Mouse (Mus musculus) embryo, embryonic 11 days (tissue): ENCODE measurements around the gene Tmem235.
A peak's percentile ranks its signal among the peaks of the same experiment; 100 is the strongest.
"Not testable (repeated sequence)": the region's sequence is repeated elsewhere in the genome, so short reads cannot be mapped to it uniquely, and the experiment has no call there.

ENCODE experiments used
- DNase-seq: peaks from one replicate; pipeline ENCODE4 v3.0.0-alpha.2; 2015

Tmem235 gene

DNA sequence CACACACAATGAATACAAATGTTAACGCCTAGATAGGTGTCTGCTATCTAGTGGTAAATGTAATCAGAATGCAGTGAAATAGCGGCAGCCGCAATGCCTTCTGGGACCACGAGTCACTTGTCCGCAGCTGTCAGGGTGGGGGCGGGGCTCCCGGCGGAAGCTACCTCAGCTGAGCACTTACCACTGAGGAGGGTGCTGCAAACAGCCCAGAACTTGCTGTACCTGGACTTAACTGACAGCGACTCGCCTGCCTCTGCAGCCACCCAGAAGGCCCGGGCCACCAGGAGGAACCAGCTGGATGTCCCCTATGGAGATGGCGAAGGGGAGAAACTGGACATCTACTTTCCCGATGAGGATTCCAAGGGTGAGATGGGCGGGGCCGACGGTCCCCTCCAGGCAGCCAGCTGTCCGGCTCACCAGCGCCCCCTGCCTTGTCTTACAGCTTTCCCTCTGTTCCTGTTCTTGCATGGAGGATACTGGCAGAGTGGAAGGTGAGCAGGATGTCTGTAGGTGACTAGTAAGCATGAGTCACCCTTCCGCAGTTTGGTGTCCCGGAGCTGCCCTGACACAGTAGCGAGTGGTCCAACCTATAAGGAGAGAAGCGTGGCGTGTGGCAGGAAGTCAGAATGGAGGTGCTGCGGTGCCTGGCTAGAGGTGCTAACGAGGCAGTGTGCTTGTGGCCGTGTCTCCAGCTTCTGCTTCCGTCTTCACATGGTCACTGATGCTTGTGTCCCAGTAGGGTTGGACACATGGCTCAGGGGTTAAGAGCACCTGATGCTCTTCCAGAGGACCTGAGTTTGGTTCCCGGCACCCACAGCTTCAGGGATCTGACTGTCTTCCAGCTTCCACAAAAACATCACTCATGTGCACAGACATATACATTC is 28.2 kb upstream of the Tmem235 start:
- DNase-seq: peak; percentile 86

GRCm38 (mm10) chr11:117833509-117833908 is 27.0 kb upstream of the Tmem235 start:
- not testable (repeated sequence) for DNase-seq

DNA sequence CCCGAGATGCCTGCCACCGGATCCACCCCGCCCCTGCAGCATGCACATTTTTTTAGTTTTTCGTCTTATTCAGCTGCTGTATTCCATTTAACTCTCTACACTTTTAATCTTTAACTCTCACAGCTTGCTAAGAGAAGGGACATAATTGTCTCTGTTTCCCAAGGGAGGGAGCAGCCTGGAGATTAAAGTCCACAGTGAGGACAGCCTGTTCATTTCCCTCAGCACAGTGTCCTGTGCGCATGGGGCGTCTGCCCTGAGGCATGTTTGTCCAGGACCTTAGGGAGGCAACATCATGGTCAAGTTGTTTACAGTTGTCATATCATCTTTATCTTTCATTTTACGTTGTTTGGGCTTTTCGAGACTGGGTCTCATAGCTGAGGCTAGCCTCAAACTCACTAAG is 26.5 kb upstream of the Tmem235 start:
- DNase-seq: no peak

GRCm38 (mm10) chr11:117836306-117836705 is 24.2 kb upstream of the Tmem235 start:
- peak; percentile 37 for DNase-seq

DNA sequence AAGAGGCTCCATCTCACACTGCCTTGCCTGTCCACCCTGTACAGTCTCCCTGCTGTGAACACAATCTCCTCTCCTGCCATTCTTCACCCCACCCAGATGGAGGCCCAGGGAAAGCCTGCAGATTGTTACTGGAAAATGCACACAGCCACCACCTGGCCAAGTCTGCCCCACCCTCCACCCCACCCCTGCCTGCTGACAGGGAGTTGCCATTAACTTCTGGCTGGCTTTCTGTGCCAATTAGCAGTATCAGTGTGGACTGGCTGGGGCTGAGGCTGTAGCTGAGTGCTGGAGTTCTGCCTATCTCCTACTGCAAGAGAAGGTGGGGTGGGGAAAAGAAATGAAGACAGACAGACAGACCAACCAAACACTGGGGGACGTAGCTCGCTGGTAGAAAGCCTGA is 22.0 kb upstream of the Tmem235 start:
- DNase-seq: no peak

- no peak for DNase-seq
Observed at GRCm38 (mm10) chr11:117839021-117839420, 21.5 kb upstream of the Tmem235 start.

GRCm38 (mm10) chr11:117840910-117841309 is 19.6 kb upstream of the Tmem235 start:
- no peak for DNase-seq

DNA sequence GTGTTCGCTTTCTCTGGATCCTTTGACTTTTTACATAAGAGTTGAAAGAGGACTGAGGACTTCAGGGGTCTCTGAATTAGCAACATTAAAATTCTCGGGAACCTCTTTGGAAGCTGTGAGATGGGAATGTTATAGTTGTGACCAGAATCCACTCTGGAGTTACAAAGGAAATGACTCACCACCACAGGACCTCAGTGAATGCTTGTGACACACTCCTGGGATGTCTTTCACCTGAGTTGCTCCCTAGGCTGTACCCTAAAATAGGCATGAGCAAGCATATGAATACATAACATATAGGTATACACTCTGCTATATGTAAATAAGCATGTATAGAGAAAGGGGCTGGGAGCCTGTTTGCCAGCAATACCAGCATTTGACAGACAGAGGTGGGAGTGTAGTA is 17.1 kb upstream of the Tmem235 start:
- DNase-seq: no peak

DNA sequence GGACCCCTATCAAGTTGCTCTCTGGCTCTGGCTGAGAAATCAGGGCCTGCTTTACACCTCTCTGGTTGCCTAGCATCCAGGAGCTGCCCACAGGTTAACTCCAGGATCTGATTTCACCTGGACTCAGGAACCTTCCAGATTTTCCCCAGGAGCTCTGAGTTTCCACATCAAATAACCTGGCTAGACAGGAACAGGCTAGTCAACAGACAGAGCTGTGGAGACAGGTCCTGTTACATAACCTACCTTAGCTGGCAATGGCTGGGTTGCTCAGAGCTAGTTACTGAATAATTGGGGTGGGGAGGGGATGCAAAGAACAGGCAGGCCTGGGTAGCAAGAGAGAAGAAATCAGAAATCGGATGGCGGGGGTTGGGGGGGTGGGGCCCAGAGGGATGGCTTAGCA is 15.6 kb upstream of the Tmem235 start:
- DNase-seq: no peak

DNA sequence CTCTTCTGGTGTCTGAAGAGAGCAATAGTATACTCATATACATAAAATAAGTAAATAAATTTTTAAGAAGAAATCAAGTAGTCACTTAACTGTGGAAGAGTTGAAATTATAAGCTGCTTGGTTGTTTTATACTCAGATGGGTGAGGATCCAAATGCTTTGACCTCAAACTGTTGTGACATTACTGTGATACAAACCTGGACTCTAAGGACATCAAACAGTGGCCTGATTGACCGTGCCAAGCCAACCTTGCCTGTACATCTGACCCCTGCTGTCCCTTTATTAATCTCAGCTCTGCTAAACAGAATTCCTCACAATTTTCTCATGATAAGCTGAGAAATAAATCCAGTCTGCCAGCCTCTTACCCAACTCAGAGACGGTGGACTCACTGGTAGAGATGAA is 14.9 kb upstream of the Tmem235 start:
- DNase-seq: no peak

DNA sequence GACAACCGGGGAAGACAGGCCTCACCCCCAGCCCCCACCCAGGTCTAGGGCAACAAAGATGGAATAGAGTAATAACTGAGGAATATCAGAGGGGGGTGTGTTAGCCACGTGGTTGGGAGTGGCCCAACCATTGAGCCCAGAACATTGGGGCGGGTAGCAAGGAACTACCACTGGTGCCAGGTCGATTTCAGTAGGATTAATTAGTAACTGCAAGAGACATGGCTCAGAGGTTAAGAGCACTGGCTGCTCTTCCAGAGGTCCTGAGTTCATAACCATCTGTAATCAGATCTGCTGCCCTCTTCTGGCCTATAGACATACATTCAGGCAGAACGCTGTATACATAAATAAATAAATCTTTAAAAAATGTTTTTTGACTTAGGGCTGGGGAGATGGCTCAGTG is 13.9 kb upstream of the Tmem235 start:
- peak; percentile 44 for DNase-seq

DNA sequence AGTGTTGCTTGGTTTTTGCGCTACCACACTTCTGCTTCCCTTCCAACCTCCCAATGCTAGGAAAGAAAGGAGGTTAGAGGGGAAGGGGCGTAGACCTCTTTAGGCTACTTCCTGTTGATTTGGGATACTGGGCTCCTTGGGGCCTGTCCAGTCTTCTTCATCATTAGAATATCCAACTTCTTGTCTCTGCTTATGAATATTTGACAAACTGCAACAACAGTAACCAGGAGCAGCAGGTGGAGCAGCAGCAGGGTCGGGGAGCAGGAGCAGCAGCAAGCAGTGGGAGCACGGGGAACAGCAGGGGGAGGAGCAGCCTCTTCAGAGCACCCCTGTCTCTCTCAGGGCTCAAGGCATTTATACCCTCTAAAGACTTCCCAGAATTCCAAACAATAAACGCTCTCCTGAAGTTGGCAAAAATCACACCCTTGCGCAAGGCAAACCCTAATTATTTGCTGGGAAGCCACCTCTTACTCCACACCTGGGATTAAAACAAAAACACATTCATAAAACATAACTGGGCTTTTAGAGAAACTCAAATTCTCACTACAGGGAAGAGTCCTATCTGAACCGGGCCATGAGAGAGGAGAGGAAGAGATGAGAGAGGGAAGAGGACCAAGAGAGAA is 12.8 kb upstream of the Tmem235 start:
- DNase-seq: no peak

GRCm38 (mm10) chr11:117848271-117848984 is 12.1 kb upstream of the Tmem235 start:
- peak; percentile 20 for DNase-seq

DNA sequence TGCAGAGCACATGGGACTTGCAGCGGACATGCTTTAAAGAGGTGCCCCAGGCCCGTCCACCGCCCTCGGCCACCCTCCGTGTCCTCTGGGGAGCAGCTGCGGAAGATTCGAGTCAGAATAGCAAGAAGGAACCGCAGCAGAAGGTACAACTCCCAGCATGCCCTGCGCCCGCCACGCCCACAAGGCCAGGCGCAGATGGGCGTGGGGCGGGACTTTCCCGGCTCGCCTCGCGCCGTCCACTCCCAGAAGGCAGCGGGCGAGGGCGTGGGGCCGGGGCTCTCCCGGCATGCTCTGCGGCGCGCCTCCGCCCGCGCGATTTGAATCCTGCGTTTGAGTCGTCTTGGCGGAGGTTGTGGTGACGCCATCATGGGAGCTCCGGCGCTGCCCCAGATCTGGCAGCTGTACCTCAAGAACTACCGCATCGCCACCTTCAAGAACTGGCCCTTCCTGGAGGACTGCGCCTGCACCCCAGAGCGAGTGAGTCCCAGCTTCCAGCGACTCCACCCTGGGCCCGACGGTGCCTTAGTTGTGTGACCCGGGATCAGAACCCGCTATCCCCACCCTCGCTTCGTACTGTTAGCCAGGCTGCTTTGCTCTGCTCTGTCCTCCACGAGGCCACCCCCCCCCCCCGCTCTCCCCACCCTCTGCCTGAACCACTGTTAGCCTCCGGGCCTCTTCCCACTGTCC is 11.4 kb upstream of the Tmem235 start, which contains the start of gene Birc5:
Gene Birc5, plus strand, starts transcription at position 267 of the 687 bp plus-strand sequence.
- peak; percentile 99 for DNase-seq

DNA sequence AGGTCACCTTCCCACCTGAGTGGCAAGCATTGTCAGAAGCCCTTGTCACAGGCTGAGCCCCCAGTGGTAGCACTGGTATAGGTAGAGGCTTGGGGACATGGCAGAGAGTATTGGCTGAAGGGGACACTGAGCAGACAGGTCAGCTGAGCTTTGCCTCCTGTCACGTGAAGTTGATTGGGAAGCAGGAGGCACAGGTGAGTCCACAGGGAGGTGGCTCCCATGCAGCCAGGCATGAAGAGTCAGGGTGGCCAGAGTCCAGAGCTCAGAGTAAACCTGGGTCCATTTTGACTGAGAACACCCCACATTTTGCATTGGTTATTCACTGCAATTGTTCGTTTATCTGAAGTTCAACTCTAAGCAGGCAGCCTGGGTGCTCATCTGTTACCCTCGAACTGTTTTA is 7.7 kb upstream of the Tmem235 start:
- no peak for DNase-seq

DNA sequence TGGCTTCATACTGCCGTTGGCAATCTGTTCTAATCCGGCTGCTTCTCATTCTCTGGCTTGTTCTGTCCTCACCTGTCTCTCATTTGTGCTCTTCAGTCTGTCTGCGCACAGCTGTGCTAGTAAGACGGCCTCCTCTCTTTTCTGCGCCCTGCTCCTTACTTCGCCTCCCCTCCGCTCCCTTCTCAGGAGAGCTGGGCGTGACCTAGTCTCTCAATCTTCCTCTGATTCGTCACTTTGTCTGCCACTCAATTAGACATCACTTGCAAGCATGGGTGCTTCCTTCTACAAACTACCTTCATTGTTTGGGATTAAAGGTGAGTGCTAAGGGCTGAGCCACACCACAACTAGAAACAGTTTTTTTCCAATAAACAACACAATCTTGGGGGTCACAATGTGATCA is 6.3 kb upstream of the Tmem235 start:
- no peak for DNase-seq

GRCm38 (mm10) chr11:117855360-117855759 is 5.2 kb upstream of the Tmem235 start:
- no peak for DNase-seq

- no peak for DNase-seq
Observed at GRCm38 (mm10) chr11:117855975-117856374, 4.6 kb upstream of the Tmem235 start.

DNA sequence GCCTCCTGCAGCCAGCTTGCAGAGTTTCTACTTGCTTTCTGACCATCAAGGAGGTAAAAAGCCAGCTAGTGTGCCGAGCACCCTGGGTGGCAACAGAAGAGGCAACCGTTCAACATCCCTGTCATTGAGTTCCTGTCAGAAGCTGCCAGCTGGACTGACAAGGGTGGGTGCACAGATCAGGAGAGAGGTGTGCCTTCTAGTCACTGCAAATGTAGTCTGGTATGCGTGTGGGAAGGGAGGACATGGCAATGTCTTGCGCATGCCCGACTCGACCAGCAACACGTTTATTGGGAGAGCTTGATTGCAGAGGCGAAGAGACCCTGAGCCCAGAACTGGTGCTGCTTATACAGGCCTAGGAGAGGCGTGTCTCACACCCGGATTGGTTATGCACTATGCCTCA is 3.1 kb upstream of the Tmem235 start:
- no peak for DNase-seq

DNA sequence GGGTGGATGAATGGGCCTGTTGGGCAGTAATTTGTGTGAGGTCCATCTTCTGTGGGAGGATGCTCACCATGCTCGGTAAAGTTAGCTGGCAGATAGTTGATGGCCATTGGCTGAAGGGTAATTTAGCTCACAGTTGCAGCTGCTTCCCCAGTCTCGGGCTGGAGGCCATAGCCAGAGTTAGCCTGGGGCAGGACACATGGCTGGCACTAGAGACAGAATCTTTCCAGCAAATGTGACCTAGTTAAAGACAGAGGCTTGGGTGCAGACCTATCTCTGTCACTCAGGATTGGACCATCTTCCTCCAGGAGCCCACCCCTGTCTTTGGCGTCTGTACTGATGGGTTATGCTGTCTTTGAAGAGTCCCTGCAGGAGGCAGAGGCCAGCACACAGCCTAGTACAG is 2.2 kb upstream of the Tmem235 start:
- DNase-seq: no peak

DNA sequence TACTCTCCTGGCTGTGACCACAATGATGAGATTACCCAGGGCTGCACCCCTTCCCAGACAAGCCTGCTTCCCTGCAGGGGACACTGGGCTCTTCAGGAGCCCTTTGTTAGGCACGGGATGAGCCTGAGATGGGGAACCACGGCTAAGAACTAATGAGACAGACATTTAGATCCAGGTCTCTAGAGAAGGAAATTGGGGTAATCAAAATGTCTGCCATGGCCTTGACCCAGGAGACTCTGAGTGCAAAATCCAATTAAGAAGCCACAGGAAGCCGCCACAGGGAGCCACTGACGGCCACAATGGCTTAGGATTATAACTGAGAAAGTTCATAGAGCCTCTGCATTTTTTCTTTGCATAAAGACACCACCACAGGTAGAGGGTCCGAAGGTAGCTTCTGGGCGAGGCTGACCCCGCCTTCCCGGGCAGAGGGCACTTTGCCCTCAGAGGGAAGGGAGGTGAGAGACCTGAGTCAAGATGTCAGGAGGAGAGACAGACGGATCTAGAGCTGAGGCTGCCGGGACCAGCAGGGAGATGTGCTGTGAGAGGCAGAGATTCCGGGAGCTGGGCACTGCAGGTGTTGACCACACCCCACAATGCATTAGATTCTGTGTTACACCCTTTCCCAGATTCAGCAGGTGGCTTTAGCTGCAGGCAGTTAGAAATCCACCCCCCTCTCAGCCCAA is 2.8 kb downstream of the Tmem235 start:
- no peak for DNase-seq

GRCm38 (mm10) chr11:117864805-117865204 is 4.3 kb downstream of the Tmem235 start:
- DNase-seq: no peak
